Mouse (Mus musculus): ENCODE data around the gene Mta2. TPM values are rescaled to one million over a fixed set of nuclear protein-coding genes. Genes with fewer than 3 reads are reported as not detected.

Mta2 gene
- 257 TPM for polyA plus RNA-seq (2017; shearing (Covaris generic))

GRCm38 (mm10) chr19:8941515-8942217, at the start of gene Mta2:
TSS of gene Mta2 (plus strand) at chr19:8941875.

GRCm38 (mm10) chr19:8892829-8893766, 48.6 kb upstream of the Mta2 start, which contains the start of gene Ints5:
TSS of gene Ints5 (plus strand) at chr19:8893005.

DNA sequence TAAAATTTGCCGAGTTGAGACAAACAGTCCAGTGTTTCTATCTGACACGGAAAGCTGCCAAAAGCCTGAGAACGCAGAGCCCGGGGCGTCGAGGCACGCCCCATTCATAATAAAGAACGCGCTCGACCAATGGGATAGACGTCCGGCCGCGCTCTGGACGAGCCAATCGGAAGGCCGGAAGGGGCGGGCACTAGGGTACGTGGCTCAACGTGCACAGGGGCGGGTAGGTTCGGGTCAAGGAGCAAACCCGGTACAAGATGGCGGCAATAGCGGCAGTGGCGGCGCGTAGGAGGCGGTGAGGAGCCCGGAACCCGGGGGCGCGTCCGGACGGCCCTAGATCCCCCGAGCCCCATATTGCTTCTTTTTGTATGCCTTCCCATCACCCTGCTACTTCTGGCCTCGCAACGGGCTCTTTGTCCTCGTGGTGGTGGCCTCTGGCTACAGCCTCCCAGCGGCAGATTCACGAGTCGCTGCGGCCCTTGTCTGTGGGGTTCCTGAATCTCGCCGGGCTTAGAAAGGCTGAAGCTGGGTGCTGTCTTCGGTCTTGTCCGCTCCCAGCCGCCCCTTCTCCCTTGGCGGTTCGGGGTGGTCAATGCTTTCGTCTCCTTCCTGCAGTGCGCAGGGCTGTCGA, 43.7 kb upstream of the Mta2 start, which contains the start of gene Ganab:
Gene Ganab (plus strand): TSS at position 207 of the 631 bp plus-strand sequence.

DNA sequence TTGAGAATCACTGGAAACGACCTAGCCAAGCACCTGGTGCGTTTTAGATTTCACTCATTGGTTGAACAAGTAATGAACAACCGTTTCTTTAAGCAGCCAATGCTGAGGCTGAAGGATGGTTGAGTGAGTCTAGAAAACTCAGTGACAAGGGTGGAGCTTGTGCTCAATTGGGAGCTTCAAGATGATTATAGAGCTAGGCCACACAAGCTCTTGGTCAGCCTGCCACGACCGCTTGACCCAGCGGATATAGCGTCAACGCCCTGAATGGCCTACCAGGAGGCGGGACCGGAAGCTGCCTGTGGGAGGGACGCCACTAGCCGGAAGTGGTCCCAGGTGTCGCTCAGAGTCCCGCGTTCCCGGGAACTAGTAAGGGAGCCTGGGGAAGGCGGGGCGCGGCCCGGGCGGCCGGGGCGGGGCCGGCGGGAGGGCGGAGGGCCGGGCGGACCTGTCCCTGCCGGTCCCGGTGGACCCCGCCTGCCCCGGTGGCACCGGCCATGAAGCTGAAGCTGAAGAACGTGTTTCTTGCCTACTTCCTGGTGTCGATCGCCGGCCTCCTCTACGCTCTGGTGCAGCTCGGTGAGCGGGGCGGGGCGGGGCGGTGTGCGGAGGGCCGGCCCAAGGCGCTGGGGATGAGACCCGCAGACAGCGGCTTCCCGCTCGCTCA, 21.5 kb upstream of the Mta2 start, which contains the start of gene B3gat3:
Gene B3gat3 (plus strand): TSS at position 302 of the 664 bp plus-strand sequence.

DNA sequence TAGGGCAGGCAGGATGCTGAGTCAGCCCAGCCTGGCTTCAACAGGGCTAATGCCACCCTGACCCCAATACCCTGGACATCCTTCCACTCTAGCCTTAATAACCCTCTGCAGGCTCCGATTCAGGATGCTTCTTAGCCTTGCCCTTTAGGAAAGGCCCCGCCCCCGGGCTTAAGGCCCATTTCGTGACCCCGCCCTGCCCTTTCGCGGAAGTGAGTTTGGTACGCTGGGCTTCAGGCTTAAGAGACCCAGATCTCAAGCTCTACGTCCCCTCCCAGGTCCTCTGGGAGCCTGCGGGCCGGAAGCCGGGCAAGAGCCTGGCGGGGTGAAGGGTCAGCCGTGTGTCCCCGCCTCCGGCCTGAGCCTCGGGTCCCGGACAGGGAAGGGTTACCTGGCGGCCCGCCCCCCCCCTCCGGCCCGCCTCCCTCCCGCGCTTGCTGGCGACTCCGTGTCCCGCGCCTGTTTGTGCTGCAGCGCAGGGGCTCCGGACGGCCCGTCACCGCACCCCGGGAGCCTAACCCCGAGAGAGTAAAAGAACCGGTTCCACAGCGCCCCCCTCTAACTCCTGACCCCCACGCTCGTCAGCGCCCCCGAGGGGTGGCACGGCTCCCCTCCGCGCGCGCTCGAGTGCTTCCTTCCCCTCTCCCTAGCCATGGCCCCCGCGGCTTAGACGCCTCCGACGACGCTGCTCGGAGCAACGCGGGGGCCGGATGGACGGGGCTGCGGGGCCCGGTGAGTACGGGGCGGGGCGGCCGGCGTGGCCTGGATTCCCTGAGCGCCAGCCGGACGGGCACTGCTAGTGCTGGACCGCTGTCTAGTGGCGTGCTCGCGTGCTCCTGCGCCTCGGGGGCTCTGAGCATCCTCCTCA, 12.2 kb upstream of the Mta2 start, which contains the start of the genes Rom1 and Eml3:
Gene Rom1 (minus strand): TSS at position 133 of the 865 bp plus-strand sequence.
Gene Eml3 (plus strand): TSS at position 329 of the 865 bp plus-strand sequence.

DNA sequence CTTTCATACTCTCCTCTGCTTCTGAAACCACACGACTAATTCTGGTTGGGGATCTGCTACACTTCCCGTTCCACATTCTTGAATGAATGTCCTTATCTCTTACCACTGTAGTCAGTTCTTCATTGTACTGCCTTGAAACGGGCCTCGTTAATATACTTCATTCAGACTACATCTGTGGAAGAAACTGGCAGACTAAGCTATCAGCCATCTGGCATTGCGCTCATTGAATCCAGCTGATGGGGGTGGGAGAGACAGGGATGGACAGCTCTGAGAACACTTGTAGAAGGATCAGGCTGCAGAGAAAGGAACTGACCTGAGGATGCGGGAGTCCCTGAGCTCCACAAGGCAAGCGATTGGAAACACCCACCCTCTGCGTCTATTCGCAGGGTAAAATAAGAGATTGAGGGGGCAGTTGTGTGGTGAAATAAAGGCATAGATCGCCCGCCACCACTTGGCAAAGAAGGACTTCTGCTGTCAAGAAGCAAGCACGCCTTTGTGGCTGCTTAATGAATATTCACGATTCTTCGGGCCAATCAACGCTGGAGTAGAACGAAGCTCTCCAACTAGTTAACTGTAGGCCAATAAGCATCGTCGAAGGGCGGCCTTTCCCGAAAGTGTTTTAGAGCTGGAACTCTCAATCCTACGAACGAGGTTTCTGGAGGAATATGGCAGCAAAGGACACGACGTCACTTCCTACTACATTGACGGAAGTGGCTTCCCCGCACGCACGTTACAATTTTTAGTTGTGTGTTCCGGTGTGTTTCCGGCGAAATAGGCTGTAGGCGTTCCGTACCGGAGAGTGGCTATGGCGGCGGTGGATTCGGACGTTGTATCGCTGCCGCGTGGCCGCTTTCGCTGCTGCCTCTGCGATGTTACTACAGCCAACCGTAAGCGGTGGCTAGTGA, 11.7 kb downstream of the Mta2 start, which contains the start of gene Tut1:
Gene Tut1 (plus strand): TSS at position 713 of the 905 bp plus-strand sequence.

DNA sequence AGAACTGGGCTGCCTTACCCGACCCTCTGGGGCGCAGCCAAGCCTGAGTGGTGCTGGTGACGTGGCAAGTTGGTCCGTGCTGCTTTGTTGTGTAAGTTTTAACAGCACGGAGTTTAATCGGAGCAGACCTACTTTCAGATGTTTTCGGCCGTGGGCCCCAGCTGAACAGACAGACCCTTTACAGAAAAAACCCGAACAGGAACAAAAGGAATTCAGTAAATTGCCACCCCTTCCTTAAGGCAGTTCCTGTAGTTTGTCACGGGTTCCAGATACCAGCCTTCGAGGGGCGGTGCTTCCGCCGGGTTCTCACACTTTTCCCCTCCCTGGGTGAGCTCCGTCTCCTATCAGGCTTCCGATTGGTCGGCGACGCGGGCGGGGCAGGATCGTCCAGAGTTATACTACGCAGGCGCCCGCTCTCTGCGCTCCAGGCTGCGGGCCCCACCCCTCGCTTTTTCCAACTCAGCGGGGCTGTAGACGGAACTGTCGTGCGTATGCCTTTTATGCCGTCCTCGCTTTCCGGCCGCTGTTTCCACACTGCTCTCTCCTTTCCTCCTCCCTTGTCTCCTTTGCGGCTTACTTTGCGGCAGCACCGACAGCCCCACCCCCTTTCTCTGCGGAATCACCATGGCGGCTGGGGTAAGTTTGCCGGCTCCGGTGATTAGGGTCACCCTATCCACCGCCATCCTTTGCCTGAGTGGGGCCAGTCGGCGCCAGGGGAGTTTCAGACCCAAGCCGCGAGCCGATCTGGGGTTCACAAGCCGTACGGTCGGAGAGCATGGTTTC, 25.1 kb downstream of the Mta2 start, which contains the start of gene Eef1g:
Gene Eef1g (plus strand): TSS at position 452 of the 783 bp plus-strand sequence.

GRCm38 (mm10) chr19:8989066-8989566, 47.4 kb downstream of the Mta2 start, which contains the start of gene Ahnak:
TSS of gene Ahnak (plus strand) at chr19:8989284.

Other genes starting within 250 kb of the Mta2 start
- gene Slc3a2, start 218.5 kb upstream of the Mta2 start, polyA plus RNA-seq (2017; shearing (Covaris generic)) = 240 TPM
- gene Wdr74, start 206.0 kb upstream of the Mta2 start, polyA plus RNA-seq (2017; shearing (Covaris generic)) = 121 TPM
- gene 1700092M07Rik, start 201.2 kb upstream of the Mta2 start, polyA plus RNA-seq (2017; shearing (Covaris generic)) = 0.87 TPM
- 294 TPM for gene Stx5a, start 200.5 kb upstream of the Mta2 start, polyA plus RNA-seq (2017; shearing (Covaris generic))
- 453 TPM for gene Nxf1, start 184.8 kb upstream of the Mta2 start, polyA plus RNA-seq (2017; shearing (Covaris generic))
- 38.8 TPM for gene Tmem223, start 170.9 kb upstream of the Mta2 start, polyA plus RNA-seq (2017; shearing (Covaris generic))
- gene Tmem179b, start 167.4 kb upstream of the Mta2 start, polyA plus RNA-seq (2017; shearing (Covaris generic)) = 150 TPM
- 9.4 TPM for gene Taf6l, start 155.5 kb upstream of the Mta2 start, polyA plus RNA-seq (2017; shearing (Covaris generic))
- gene Polr2g, start 143.3 kb upstream of the Mta2 start, polyA plus RNA-seq (2017; shearing (Covaris generic)) = 86.1 TPM
- 0.57 TPM for gene Zbtb3, start 139.3 kb upstream of the Mta2 start, polyA plus RNA-seq (2017; shearing (Covaris generic))
- 25.8 TPM for gene Ttc9c, start 122.5 kb upstream of the Mta2 start, polyA plus RNA-seq (2017; shearing (Covaris generic))
- 13.8 TPM for gene Hnrnpul2, start 121.9 kb upstream of the Mta2 start, polyA plus RNA-seq (2017; shearing (Covaris generic))
- not detected for gene AC129217.1, start 112.1 kb upstream of the Mta2 start, polyA plus RNA-seq (2017; shearing (Covaris generic))
- 59.1 TPM for gene Bscl2, start 104.4 kb upstream of the Mta2 start, polyA plus RNA-seq (2017; shearing (Covaris generic))
- not detected for gene Gng3, start 102.7 kb upstream of the Mta2 start, polyA plus RNA-seq (2017; shearing (Covaris generic))
- not detected for gene Lrrn4cl, start 91.1 kb upstream of the Mta2 start, polyA plus RNA-seq (2017; shearing (Covaris generic))
- 149 TPM for gene Ubxn1, start 70.4 kb upstream of the Mta2 start, polyA plus RNA-seq (2017; shearing (Covaris generic))
- gene Uqcc3, start 61.0 kb upstream of the Mta2 start, polyA plus RNA-seq (2017; shearing (Covaris generic)) = 44.5 TPM
- gene Lbhd1, start 58.1 kb upstream of the Mta2 start, polyA plus RNA-seq (2017; shearing (Covaris generic)) = 34.3 TPM
- not detected for gene Gm49403, start 57.9 kb upstream of the Mta2 start, polyA plus RNA-seq (2017; shearing (Covaris generic))
- gene 1810009A15Rik, start 53.0 kb upstream of the Mta2 start, polyA plus RNA-seq (2017; shearing (Covaris generic)) = 22.7 TPM
- not detected for gene Gm49416, start 52.9 kb upstream of the Mta2 start, polyA plus RNA-seq (2017; shearing (Covaris generic))
- gene Ints5, start 48.9 kb upstream of the Mta2 start, polyA plus RNA-seq (2017; shearing (Covaris generic)) = 35.9 TPM
- 100 TPM for gene Ganab, start 43.8 kb upstream of the Mta2 start, polyA plus RNA-seq (2017; shearing (Covaris generic))
- gene B3gat3, start 21.5 kb upstream of the Mta2 start, polyA plus RNA-seq (2017; shearing (Covaris generic)) = 32.9 TPM
- gene Rom1, start 12.5 kb upstream of the Mta2 start, polyA plus RNA-seq (2017; shearing (Covaris generic)) = 2.0 TPM
- 57.6 TPM for gene Eml3, start 12.3 kb upstream of the Mta2 start, polyA plus RNA-seq (2017; shearing (Covaris generic))
- 47.6 TPM for gene Tut1, start 12.0 kb downstream of the Mta2 start, polyA plus RNA-seq (2017; shearing (Covaris generic))
- gene Eef1g, start 25.2 kb downstream of the Mta2 start, polyA plus RNA-seq (2017; shearing (Covaris generic)) = 375 TPM
- 8.7 TPM for gene Ahnak, start 47.4 kb downstream of the Mta2 start, polyA plus RNA-seq (2017; shearing (Covaris generic))
- not detected for gene Scgb1a1, start 146.1 kb downstream of the Mta2 start, polyA plus RNA-seq (2017; shearing (Covaris generic))
- gene Asrgl1, start 193.8 kb downstream of the Mta2 start, polyA plus RNA-seq (2017; shearing (Covaris generic)) = 15.8 TPM